Mouse (Mus musculus) spleen, embryonic (tissue): ENCODE results near the gene Gimap4.

Source experiments
- CTCF ChIA-PET: fragments of 350-600 bp; sonication (Branson Sonifier 250); formaldehyde crosslinking; loops from one replicate; lab custom pipeline; 2022; lab: Charles Lee

The Gimap4 gene

DNA sequence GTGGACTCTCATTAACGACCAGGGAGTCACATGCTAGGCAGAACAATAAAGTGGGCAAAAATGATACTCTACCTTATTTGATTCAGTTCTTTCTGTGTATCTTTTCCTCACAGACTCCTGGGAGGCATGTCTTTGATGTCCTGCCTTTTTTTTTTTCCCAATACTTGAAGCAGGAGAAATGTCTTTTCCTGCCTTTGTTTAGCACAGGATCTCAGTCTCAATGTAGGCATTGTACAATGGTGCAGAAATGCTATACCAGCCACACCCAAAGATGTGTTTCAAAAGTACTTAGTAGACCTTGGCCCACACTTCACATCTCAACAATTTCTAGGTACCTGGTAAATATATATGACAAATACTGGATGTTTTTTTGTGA is 13.2 kb downstream of the Gimap4 start:
- CTCF ChIA-PET: interaction anchor here (1.0 to 1.4 kb wide), 2 partner anchors 20 to 75 kb away, joined by 3 read pairs; no protein-coding TSS in a partner anchor

DNA sequence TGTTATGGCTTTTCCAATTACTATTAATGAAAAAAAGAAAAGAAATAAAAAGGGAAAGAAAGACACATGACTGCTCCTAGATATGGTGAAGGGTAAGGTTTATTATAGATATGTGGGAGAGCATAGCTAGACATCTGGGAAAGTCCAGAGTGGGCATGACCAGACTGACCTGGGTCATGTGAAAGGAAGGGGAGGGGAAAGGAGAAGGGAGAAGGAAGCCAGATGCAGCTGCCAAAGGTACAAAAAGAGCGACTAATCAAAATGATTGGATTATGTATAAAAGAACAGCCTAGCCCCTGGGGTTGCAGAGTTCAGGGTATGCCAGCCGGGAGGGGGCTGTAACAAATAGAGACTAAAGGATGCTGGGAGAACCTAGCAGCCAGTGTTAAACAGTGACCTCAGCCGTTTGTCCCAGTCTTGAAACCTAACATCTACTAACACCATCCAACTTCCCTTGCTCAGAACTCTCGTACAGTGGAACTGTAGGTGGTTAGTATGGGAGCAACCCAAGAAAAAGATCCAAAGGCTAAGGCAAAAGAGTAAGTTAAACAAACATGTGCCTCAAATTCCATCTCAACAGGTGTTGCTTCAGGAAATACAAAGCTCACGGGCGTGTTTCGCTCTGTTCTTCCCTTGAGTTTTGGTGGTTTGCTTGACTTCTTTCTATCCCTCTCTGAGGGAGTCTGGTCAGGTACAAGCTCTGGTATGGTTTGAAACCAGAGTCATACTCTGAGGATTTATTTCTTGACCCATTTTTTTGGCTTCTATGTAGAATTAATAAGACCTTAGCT is 13.9 kb downstream of the Gimap4 start:
- CTCF ChIA-PET: interaction anchor here (0.7 to 1.9 kb wide), 6 partner anchors 8 to 52 kb away, joined by 3 to 16 read pairs (median 3); partner anchors contain the start of genes Gimap4 and Gimap8

DNA sequence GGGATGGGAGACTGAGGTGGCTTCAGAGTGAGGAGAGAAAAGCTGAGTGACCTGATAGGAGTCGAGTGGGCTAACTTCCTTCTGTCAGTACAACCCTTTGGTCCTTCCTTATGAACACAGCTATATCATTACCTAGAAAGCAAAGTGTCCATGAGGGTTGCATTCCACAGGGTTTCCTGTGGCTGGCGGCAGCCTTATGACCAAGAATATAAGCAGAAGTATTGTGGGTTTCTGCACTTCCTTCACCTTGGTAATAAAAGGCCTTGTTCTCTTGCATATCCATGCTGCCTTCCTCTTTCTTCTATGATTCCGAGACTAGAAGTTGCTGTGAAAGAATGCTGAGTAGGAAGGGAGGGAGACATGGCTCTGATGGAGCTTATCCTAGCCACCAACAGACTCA is 14.5 kb downstream of the Gimap4 start:
- CTCF ChIA-PET: interaction anchor here (0.7 to 1.9 kb wide), 6 partner anchors 9 to 52 kb away, joined by 3 to 16 read pairs (median 3); partner anchors contain the start of genes Gimap4 and Gimap8

GRCm38 (mm10) chr6:48700251-48701075 is 16.1 kb downstream of the Gimap4 start:
- CTCF ChIA-PET: interaction anchor here (0.6 to 1.9 kb wide), 4 partner anchors 26 to 54 kb away, joined by 3 to 16 read pairs (median 4); partner anchors contain the start of gene Gimap8

- CTCF ChIA-PET: no interaction called here
These were observed 17.8 kb downstream of the Gimap4 start for GRCm38 (mm10) chr6:48702146-48702545.

DNA sequence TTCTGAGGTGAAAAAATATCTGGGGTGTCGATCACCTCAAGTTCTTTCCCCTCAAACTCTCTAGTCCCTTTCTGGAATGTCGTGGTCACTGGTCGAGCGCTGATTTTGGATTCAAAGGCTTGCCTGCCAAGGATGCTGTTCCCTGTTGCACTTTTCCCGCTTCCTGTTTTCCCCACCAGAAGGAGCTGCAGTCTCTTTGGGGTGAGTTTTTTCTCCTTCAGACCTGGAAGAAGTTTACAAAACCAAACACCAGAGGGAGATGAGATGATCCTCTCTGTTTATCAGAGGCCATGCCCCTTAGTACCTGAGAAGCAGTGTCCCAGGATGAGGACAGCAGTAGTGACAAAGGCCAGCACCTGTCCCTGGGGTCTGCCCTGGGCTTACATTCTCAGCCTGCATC is 18.3 kb downstream of the Gimap4 start:
- CTCF ChIA-PET: no interaction called here

DNA sequence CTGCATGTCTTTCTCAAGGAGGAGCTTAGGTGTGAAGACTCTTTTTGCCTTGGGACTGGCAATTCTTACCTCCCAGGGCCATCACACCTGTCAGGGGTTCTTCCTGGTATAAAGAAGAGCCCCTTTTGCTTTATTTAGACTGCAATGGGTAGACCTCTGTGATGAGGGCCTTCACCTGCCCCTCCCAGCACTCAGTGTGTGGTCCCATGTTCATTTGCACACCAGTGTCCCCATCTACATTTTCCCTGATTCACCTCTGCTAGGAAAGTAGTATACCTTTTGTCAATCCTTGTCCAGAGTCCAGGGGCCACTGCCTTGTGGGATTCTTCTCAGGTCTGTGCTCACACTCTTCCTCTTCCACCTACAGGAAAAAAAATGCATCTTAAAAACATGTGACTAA is 19.8 kb downstream of the Gimap4 start:
- CTCF ChIA-PET: interaction anchor here (0.5 kb wide), 2 partner anchors 50 to 57 kb away, joined by 3 read pairs; partner anchors contain the start of gene Gimap8

DNA sequence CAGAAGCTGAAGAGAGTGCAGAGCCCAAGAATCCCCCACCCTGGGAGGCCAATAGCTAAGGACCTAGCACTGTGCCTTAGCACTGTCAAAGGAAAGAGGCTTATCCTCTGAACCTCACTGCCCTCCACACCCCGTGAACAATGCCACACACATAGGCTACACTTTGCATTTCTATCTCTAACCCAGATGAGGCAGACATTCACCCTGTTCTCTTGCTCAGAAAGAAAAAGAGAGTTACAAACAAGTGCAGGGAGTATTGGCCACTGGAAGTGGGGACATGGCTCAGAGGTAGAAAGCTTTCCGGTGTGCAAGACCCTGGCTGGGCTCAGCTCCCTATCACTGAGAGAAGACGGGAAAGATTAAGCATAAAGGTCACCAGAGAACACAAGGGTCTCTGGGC is 21.8 kb downstream of the Gimap4 start:
- CTCF ChIA-PET: interaction anchor here (0.6 to 1.0 kb wide), 3 partner anchors 30 to 65 kb away, joined by 3 to 4 read pairs (median 3); partner anchors contain the start of gene Gimap3

GRCm38 (mm10) chr6:48718455-48718854 is 34.1 kb downstream of the Gimap4 start, which contains the start of the genes Gm28053 and Gimap7:
Gene Gm28053 (plus strand): TSS chr6:48718607.
Gene Gimap7 (plus strand): TSS chr6:48718621.
- CTCF ChIA-PET: interaction anchor here (1.0 kb wide), 1 partner anchor 12 kb away, joined by 3 read pairs; no protein-coding TSS in a partner anchor

- CTCF ChIA-PET: interaction anchor here (0.6 to 0.7 kb wide), 2 partner anchors 9 to 19 kb away, joined by 3 to 6 read pairs; no protein-coding TSS in a partner anchor
These were observed 36.0 kb downstream of the Gimap4 start for GRCm38 (mm10) chr6:48720326-48720725.

DNA sequence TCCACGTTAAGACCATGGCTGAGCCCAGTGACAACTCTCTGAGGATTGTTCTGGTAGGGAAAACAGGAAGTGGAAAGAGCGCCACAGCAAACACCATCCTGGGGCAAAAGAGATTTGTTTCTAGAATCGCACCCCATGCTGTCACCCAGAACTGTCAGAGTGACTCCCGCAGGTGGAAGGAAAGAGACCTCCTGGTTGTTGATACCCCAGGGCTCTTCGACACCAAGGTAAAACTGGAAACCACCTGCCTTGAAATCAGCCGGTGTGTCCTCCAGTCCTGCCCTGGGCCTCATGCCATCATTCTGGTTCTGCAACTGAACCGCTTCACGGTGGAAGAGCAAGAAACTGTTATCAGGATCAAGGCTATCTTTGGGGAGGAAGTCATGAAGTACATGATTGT is 39.1 kb downstream of the Gimap4 start:
- CTCF ChIA-PET: no interaction called here

DNA sequence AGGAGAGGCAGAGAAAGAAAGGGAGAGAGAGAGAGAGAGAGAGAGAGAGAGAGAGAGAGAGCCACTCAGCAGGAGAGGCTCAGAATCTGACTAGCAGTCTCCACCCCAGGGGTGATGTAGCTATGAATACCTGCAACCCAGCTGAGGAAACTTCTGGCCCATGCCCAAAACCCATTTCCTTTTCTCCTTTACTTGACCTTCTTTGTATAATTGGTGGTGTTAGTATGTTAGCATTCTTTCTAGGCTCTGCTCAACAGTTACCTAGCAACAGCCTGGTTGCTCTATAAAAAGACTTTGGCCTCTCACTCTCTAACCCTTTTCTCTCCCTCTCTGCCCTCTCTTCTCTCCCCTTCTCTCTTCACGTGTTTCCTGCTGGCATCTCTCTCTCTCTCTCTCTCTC is 41.1 kb downstream of the Gimap4 start:
- CTCF ChIA-PET: interaction anchor here (0.6 to 1.1 kb wide), 2 partner anchors 15 to 25 kb away, joined by 3 to 5 read pairs; no protein-coding TSS in a partner anchor

DNA sequence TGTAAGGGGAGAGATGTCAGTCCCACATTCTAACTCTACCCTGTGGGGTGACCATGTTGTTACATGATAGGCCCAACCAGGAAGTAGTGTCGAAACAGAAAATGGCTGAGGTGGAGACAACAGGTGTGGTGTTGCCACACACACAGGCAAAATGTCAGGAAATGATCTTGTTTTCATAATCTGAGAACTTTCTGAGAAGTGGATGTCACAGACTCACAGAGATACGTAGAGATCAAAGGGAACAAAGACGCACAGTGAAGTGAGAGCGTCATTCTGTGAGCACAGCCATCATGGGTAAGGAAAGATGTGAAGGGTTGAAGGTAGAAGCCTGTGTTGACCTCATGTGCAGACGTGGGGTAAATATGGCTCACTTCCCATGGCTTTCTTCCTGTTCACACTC is 43.4 kb downstream of the Gimap4 start:
- CTCF ChIA-PET: no interaction called here

GRCm38 (mm10) chr6:48732864-48733304 is 48.5 kb downstream of the Gimap4 start:
- CTCF ChIA-PET: interaction anchor here (0.6 to 0.7 kb wide), 3 partner anchors 12 to 558 kb away, joined by 4 read pairs; no protein-coding TSS in a partner anchor

- CTCF ChIA-PET: interaction anchor here (2.2 kb wide), 1 partner anchor 17 kb away, joined by 8 read pairs; no protein-coding TSS in a partner anchor
These were observed 49.3 kb downstream of the Gimap4 start for GRCm38 (mm10) chr6:48733660-48734059.

- CTCF ChIA-PET: interaction anchor here (0.8 to 1.3 kb wide), 2 partner anchors 12 to 90 kb away, joined by 3 read pairs; no protein-coding TSS in a partner anchor
These were observed 52.7 kb downstream of the Gimap4 start for GRCm38 (mm10) chr6:48737053-48737452.

GRCm38 (mm10) chr6:48737688-48738087 is 53.3 kb downstream of the Gimap4 start:
- CTCF ChIA-PET: interaction anchor here (0.5 kb wide), 1 partner anchor 485 kb away, joined by 3 read pairs; no protein-coding TSS in a partner anchor

- CTCF ChIA-PET: interaction anchor here (0.5 to 1.0 kb wide), 6 partner anchors 10 to 1829 kb away, joined by 3 to 6 read pairs (median 3); no protein-coding TSS in a partner anchor
These were observed 54.8 kb downstream of the Gimap4 start, which contains the start of gene Gimap1 for GRCm38 (mm10) chr6:48738961-48739779. Gene Gimap1 (plus strand): TSS chr6:48739054.

- CTCF ChIA-PET: interaction anchor here (0.6 to 1.0 kb wide), 6 partner anchors 9 to 1829 kb away, joined by 3 to 6 read pairs (median 3); no protein-coding TSS in a partner anchor
These were observed 55.4 kb downstream of the Gimap4 start for GRCm38 (mm10) chr6:48739780-48740055.
